Mouse (Mus musculus) kidney, embryonic 16.5 days (tissue): ENCODE data around the gene Mast3. TPM values are rescaled to one million over a fixed set of nuclear protein-coding genes. Genes with fewer than 3 reads are reported as not detected.

Experiments
- ATAC-seq: fragments of 200-750 bp; cut with Nextera tagmentation; 2 replicates; pipeline ENCODE4 v1.8.0; 2017; ENCODE audit warnings: moderate TSS enrichment; ENCODE audit not compliant: low FRiP score, low TSS enrichment
- H3K27ac ChIP-seq: fragments of 300-500 bp; sonication (generic); 2 replicates; pipeline ENCODE4 v1.5.1; 2014; ENCODE audit warnings: low read length
- H3K27me3 ChIP-seq: fragments of 300-500 bp; sonication (generic); 2 replicates; pipeline ENCODE4 v1.6.1; 2014; ENCODE audit warnings: low read length, control low read depth, mixed read lengths; ENCODE audit not compliant: insufficient read depth
- H3K36me3 ChIP-seq: fragments of 300-500 bp; sonication (generic); 2 replicates; pipeline ENCODE4 v1.6.1; 2014; ENCODE audit warnings: low read length, control low read depth, mixed read lengths; ENCODE audit not compliant: insufficient read depth
- H3K4me1 ChIP-seq: fragments of 300-500 bp; sonication (generic); 2 replicates; pipeline ENCODE4 v1.6.1; 2014; ENCODE audit warnings: low read length, control low read depth, mixed read lengths; ENCODE audit not compliant: insufficient read depth
- H3K4me2 ChIP-seq: fragments of 300-500 bp; sonication (generic); replicated peaks from 2 replicates; pipeline ENCODE4 v1.6.1; 2014; ENCODE audit warnings: low read depth, low read length
- H3K4me3 ChIP-seq: fragments of 300-500 bp; sonication (generic); 2 replicates; pipeline ENCODE4 v1.5.1; 2014; ENCODE audit warnings: mild to moderate bottlenecking, low read length
- H3K9ac ChIP-seq: fragments of 300-500 bp; sonication (generic); replicated peaks from 2 replicates; pipeline ENCODE4 v1.6.1; 2014; ENCODE audit warnings: low read length
- H3K9me3 ChIP-seq: fragments of 300-500 bp; sonication (generic); 2 replicates; pipeline ENCODE4 v1.6.1; 2016; ENCODE audit warnings: low read length, control low read depth
- WGBS: fragments of 180-500 bp; shearing (Covaris S2); extraction: QIAGEN DNeasy Blood & Tissue Kit; methylation state at CpG from one replicate; pipeline ENCODE4 v1.1.7; 2014; 5-methylcytosine and 5-hydroxymethylcytosine counted together
- polyA plus RNA-seq: library from polyadenylated mRNA; unstranded; fragments of >200 nt; fragmentation: Nextera tagmentation; extraction: Ambion mirVana; gene quantifications from 2 replicates; pipeline ENCODE4 v1.2.1, GENCODE M21; 2015

Gene Mast3
- polyA plus RNA-seq, 1 experiment from 2014 or later: 16.2 TPM

GRCm38 (mm10) chr8:70797081-70798070 is 7.5 kb downstream of the Mast3 start:
- Histone ChIP-seq H3K27me3 (peaks cover 35% of the 10 kb centered on the region), H3K27ac (peak overlapping the region; percentile 44; the same call in 1 of the 2 replicates)

GRCm38 (mm10) chr8:70796403-70797080 is 8.3 kb downstream of the Mast3 start:
- Histone ChIP-seq H3K4me1 (peaks cover 34% of the 10 kb centered on the region), H3K36me3 (no peaks in the 10 kb centered on the region), H3K4me3 (peak overlapping the region; percentile 62), H3K9ac (peak overlapping the region; percentile 65), H3K27ac (no peak overlapping the region), H3K9me3 (no peaks in the 10 kb centered on the region), H3K4me2 (peak overlapping the region; percentile 93), H3K27me3 (peaks cover 35% of the 10 kb centered on the region)
- no peak for ATAC-seq
- 2% methylated on average over 53 of the region's 54 CpGs for WGBS

More at GRCm38 (mm10) chr8:70797081-70798070, 7.5 kb downstream of the Mast3 start:
- peak; percentile 83 for ATAC-seq
- Histone ChIP-seq H3K4me1 (peaks cover 30% of the 10 kb centered on the region), H3K9me3 (no peaks in the 10 kb centered on the region), H3K36me3 (no peaks in the 10 kb centered on the region), H3K4me2 (peak overlapping the region; percentile 93), H3K4me3 (peak overlapping the region; percentile 62), H3K9ac (peak overlapping the region; percentile 65)
- WGBS: under 1% methylated on average over 56 of the region's 57 CpGs

GRCm38 (mm10) chr8:70795370-70795769 is 9.5 kb downstream of the Mast3 start:
- Histone ChIP-seq H3K36me3 (no peaks in the 10 kb centered on the region), H3K4me3 (no peak overlapping the region), H3K9me3 (no peaks in the 10 kb centered on the region), H3K27ac (no peak overlapping the region), H3K4me2 (no peak overlapping the region), H3K4me1 (peaks cover 46% of the 10 kb centered on the region), H3K9ac (no peak overlapping the region), H3K27me3 (peaks cover 30% of the 10 kb centered on the region)
- 88% methylated on average over 2 of the region's 2 CpGs for WGBS
- no peak for ATAC-seq

GRCm38 (mm10) chr8:70794215-70794614 is 10.6 kb downstream of the Mast3 start:
- 86% methylated on average over 2 of the region's 2 CpGs for WGBS
- Histone ChIP-seq H3K9me3 (no peaks in the 10 kb centered on the region), H3K4me3 (no peak overlapping the region), H3K27ac (no peak overlapping the region), H3K9ac (no peak overlapping the region), H3K36me3 (no peaks in the 10 kb centered on the region), H3K4me1 (peaks cover 47% of the 10 kb centered on the region), H3K4me2 (no peak overlapping the region), H3K27me3 (peaks cover 19% of the 10 kb centered on the region)
- ATAC-seq: no peak

GRCm38 (mm10) chr8:70792700-70793099 is 12.2 kb downstream of the Mast3 start:
- Histone ChIP-seq H3K27ac (peak overlapping the region; percentile 84), H3K4me3 (peak overlapping the region; percentile 86), H3K9me3 (no peaks in the 10 kb centered on the region), H3K4me1 (peaks cover 46% of the 10 kb centered on the region), H3K36me3 (peaks cover 8% of the 10 kb centered on the region; the same call in 1 of the 2 replicates), H3K9ac (peak overlapping the region; percentile 61), H3K27me3 (0 out of 2 replicates have a peak, but pooled peaks cover 4% of the 10 kb centered on the region), H3K4me2 (peak overlapping the region; percentile 83)
- peak; percentile 50 for ATAC-seq
- WGBS: 1% methylated on average over 20 of the region's 20 CpGs

- Histone ChIP-seq H3K27ac (peak overlapping the region; percentile 86), H3K9me3 (no peaks in the 10 kb centered on the region), H3K36me3 (peaks cover 13% of the 10 kb centered on the region; the same call in 1 of the 2 replicates), H3K9ac (peak overlapping the region; percentile 97), H3K4me2 (peak overlapping the region; percentile 83), H3K4me3 (peak overlapping the region; percentile 86), H3K4me1 (peaks cover 48% of the 10 kb centered on the region), H3K27me3 (0 out of 2 replicates have a peak, but pooled peaks cover 4% of the 10 kb centered on the region)
- peak; percentile 87 for ATAC-seq
- WGBS: 4% methylated on average over 58 of the region's 58 CpGs
Observed at GRCm38 (mm10) chr8:70791975-70792691, 12.7 kb downstream of the Mast3 start.

- no peaks in the 10 kb centered on the region for H3K9me3 ChIP-seq
- H3K36me3 ChIP-seq: peaks cover 21% of the 10 kb centered on the region; the same call in 1 of the 2 replicates
- no peak for ATAC-seq
- 46% methylated on average over 7 of the region's 7 CpGs for WGBS
- H3K27me3 ChIP-seq: 0 out of 2 replicates have a peak, but pooled peaks cover 4% of the 10 kb centered on the region
- H3K9ac ChIP-seq: peak overlapping the region; percentile 97
- peak overlapping the region; percentile 54 for H3K27ac ChIP-seq
- peak overlapping the region; percentile 83 for H3K4me2 ChIP-seq
- peaks cover 45% of the 10 kb centered on the region for H3K4me1 ChIP-seq
- peak overlapping the region; percentile 86 for H3K4me3 ChIP-seq
Observed at GRCm38 (mm10) chr8:70791294-70791701, 13.6 kb downstream of the Mast3 start.

GRCm38 (mm10) chr8:70790846-70791245 is 14.0 kb downstream of the Mast3 start:
- peak overlapping the region; percentile 54 for H3K27ac ChIP-seq
- H3K9ac ChIP-seq: peak overlapping the region; percentile 97
- H3K36me3 ChIP-seq: peaks cover 25% of the 10 kb centered on the region
- 27% methylated on average over 8 of the region's 8 CpGs for WGBS
- H3K4me2 ChIP-seq: peak overlapping the region; percentile 83
- peak overlapping the region; percentile 86 for H3K4me3 ChIP-seq
- peaks cover 41% of the 10 kb centered on the region for H3K4me1 ChIP-seq
- H3K27me3 ChIP-seq: 0 out of 2 replicates have a peak, but pooled peaks cover 2% of the 10 kb centered on the region
- ATAC-seq: no peak
- H3K9me3 ChIP-seq: no peaks in the 10 kb centered on the region

- H3K4me2 ChIP-seq: no peak overlapping the region
- peaks cover 42% of the 10 kb centered on the region for H3K36me3 ChIP-seq
- H3K27ac ChIP-seq: no peak overlapping the region
- no peak for ATAC-seq
- no peaks in the 10 kb centered on the region for H3K9me3 ChIP-seq
- peaks cover 41% of the 10 kb centered on the region for H3K4me1 ChIP-seq
- whole genome bisulfite sequencing: 76% methylated on average over 10 of the region's 10 CpGs
- H3K27me3 ChIP-seq: no peaks in the 10 kb centered on the region
- no peak overlapping the region; the same call in 1 of the 2 replicates for H3K9ac ChIP-seq
- no peak overlapping the region for H3K4me3 ChIP-seq
Observed at GRCm38 (mm10) chr8:70789046-70789445, 15.8 kb downstream of the Mast3 start.
